Mouse (Mus musculus): Measurements from ENCODE around the gene Commd9. TPM values are rescaled to one million over a fixed set of nuclear protein-coding genes. Genes with fewer than 3 reads are reported as not detected.

The Commd9 gene
- polyA plus RNA-seq, 1 experiment = 27.6 TPM

DNA sequence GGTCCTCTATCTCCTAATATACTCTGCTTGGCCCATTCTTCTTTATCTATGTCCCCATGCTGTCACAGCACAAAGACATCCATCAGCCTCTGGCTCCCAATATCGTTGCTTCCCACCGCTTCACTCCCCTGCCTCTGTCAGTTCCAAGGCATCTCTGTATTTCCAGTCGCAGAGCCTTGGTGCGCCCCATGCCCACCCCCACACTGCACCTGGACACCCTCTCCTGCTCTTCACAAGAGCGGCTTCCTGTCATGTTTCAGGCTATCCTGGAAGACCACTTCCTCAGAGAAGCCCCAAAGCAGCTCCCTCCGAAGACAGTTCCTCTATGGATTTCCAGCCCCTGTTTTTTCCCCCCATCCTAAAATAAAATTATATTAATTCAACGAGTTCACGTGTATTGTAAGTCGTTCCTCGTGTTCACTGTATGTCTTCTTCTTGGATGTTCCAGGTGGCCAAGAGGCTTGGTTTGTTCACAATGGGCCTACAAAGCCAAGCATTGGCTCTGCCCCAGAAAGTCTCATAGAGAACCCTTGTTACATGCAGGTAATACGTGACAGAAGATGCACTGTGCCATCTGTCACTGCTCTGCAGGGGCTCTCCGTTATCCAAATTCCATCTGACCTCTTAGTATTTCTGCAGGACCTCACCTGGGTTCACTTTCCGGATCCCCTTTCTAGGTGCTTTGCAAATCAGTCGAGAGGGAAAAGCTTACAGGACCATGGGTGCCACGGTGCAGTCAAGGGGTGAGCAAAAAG, 23.5 kb downstream of the Commd9 start:
- Histone ChIP-seq H3K4me1 (ENCODE audit: control insufficient read depth, insufficient read depth, low read length) (peaks cover 5% of the 10 kb centered on the region), H3K27ac (ENCODE audit: control insufficient read depth, insufficient read depth, low read depth, low read length) (no peak overlapping the region), H3K36me3 (ENCODE audit: control insufficient read depth, insufficient read depth, low read length) (no peaks in the 10 kb centered on the region), H3K27me3 (ENCODE audit: control insufficient read depth, insufficient read depth, low read length) (no peaks in the 10 kb centered on the region), H3K4me3 (ENCODE audit: control insufficient read depth, low read depth, low read length) (no peak overlapping the region)
- TF ChIP-seq CTCF (IDR thresholded peaks at IDR 0.05; ENCODE audit: control insufficient read depth, insufficient read depth, insufficient replicate concordance, low read depth, low read length) (no peak), POLR2A (IDR thresholded peaks at IDR 0.05; ENCODE audit: control insufficient read depth, low read depth, low read length) (no peak)

DNA sequence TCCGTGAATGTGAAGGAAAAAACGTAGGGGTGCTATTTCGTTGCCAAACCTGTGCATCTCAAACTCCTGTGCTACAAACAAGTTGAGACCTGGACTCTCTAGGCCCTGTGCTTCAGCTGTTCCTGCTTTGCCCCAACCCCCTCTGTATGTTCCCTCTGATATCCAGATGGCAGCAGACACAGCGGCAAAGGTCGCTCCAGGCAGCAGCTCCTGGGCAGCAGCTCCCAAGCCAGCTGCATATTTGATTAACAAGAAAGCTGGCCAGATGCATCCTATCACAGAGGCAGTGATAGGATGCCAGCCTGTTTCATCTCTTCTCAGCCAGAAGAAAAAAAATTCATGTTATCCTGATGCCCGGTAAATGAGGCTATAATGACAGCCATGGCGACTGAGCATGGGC, 32.5 kb downstream of the Commd9 start:
- no peak overlapping the region for H3K27ac ChIP-seq (ENCODE audit: control insufficient read depth, insufficient read depth, low read depth, low read length)
- H3K4me1 ChIP-seq (ENCODE audit: control insufficient read depth, insufficient read depth, low read length) = no peaks in the 10 kb centered on the region
- H3K36me3 ChIP-seq (ENCODE audit: control insufficient read depth, insufficient read depth, low read length) = no peaks in the 10 kb centered on the region
- no peak overlapping the region for H3K4me3 ChIP-seq (ENCODE audit: control insufficient read depth, low read depth, low read length)
- H3K27me3 ChIP-seq (ENCODE audit: control insufficient read depth, insufficient read depth, low read length) = no peaks in the 10 kb centered on the region
- TF ChIP-seq CTCF (IDR thresholded peaks at IDR 0.05; ENCODE audit: control insufficient read depth, insufficient read depth, insufficient replicate concordance, low read depth, low read length) = no peak
- no peak for TF ChIP-seq POLR2A (IDR thresholded peaks at IDR 0.05; ENCODE audit: control insufficient read depth, low read depth, low read length)

GRCm38 (mm10) chr2:101920136-101920554, 34.1 kb downstream of the Commd9 start:
- no peaks in the 10 kb centered on the region for H3K4me1 ChIP-seq (ENCODE audit: control insufficient read depth, insufficient read depth, low read length)
- no peak overlapping the region for H3K27ac ChIP-seq (ENCODE audit: control insufficient read depth, insufficient read depth, low read depth, low read length)
- H3K4me3 ChIP-seq (ENCODE audit: control insufficient read depth, low read depth, low read length) = no peak overlapping the region
- no peaks in the 10 kb centered on the region for H3K27me3 ChIP-seq (ENCODE audit: control insufficient read depth, insufficient read depth, low read length)
- H3K36me3 ChIP-seq (ENCODE audit: control insufficient read depth, insufficient read depth, low read length) = no peaks in the 10 kb centered on the region
- TF ChIP-seq POLR2A (IDR thresholded peaks at IDR 0.05; ENCODE audit: control insufficient read depth, low read depth, low read length) = no peak
- no peak for TF ChIP-seq CTCF (IDR thresholded peaks at IDR 0.05; ENCODE audit: control insufficient read depth, insufficient read depth, insufficient replicate concordance, low read depth, low read length)

DNA sequence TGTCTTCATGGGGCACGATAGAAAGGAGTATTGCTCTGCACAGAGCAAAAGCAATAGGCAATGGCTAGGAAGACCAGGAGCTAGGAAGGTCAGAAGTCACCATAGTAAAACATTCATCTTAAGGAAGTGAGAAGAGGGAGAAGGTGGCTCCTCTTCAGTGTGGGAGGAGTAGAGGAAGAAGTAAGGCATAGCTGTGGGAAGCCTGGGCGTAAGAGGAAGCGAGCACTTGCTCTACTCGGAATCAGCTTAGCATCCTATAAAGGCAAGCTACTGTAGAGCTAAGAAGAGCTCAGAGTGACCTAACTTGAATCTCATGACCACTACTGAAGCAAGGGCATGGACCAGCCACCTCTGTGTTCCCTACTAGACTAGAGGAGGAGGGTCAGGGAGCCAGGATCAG, 36.3 kb downstream of the Commd9 start:
- H3K36me3 ChIP-seq (ENCODE audit: control insufficient read depth, insufficient read depth, low read length) = no peaks in the 10 kb centered on the region
- TF ChIP-seq CTCF (IDR thresholded peaks at IDR 0.05; ENCODE audit: control insufficient read depth, insufficient read depth, insufficient replicate concordance, low read depth, low read length) (no peak), POLR2A (IDR thresholded peaks at IDR 0.05; ENCODE audit: control insufficient read depth, low read depth, low read length) (no peak)
- no peaks in the 10 kb centered on the region for H3K27me3 ChIP-seq (ENCODE audit: control insufficient read depth, insufficient read depth, low read length)
- H3K27ac ChIP-seq (ENCODE audit: control insufficient read depth, insufficient read depth, low read depth, low read length) = no peak overlapping the region
- no peak overlapping the region for H3K4me3 ChIP-seq (ENCODE audit: control insufficient read depth, low read depth, low read length)
- no peaks in the 10 kb centered on the region for H3K4me1 ChIP-seq (ENCODE audit: control insufficient read depth, insufficient read depth, low read length)

DNA sequence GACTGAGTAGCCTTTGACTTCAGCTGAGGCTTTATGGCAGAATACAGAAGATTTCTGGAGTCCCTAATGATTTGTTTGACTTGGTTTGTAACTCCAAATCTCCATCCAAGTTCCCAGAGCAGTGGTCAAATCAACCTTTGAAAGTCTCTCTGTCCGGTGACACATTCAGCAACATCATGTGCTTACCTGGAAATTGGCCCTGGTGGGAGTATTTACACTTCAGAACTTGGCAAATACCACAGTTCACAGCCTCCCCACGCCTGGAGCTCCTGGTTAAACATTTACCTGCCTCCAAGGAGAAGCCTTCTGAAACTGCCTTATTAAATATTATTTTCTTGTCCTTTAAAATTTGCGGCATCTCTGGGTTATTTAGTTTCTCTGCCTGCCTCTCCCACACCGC, 37.1 kb downstream of the Commd9 start:
- TF ChIP-seq POLR2A (IDR thresholded peaks at IDR 0.05; ENCODE audit: control insufficient read depth, low read depth, low read length) (no peak), CTCF (IDR thresholded peaks at IDR 0.05; ENCODE audit: control insufficient read depth, insufficient read depth, insufficient replicate concordance, low read depth, low read length) (no peak)
- H3K4me3 ChIP-seq (ENCODE audit: control insufficient read depth, low read depth, low read length) = no peak overlapping the region
- H3K27ac ChIP-seq (ENCODE audit: control insufficient read depth, insufficient read depth, low read depth, low read length) = no peak overlapping the region
- no peaks in the 10 kb centered on the region for H3K27me3 ChIP-seq (ENCODE audit: control insufficient read depth, insufficient read depth, low read length)
- no peaks in the 10 kb centered on the region for H3K4me1 ChIP-seq (ENCODE audit: control insufficient read depth, insufficient read depth, low read length)
- H3K36me3 ChIP-seq (ENCODE audit: control insufficient read depth, insufficient read depth, low read length) = no peaks in the 10 kb centered on the region

- no peak overlapping the region for H3K4me3 ChIP-seq (ENCODE audit: control insufficient read depth, low read depth, low read length)
- no peaks in the 10 kb centered on the region for H3K36me3 ChIP-seq (ENCODE audit: control insufficient read depth, insufficient read depth, low read length)
- H3K27me3 ChIP-seq (ENCODE audit: control insufficient read depth, insufficient read depth, low read length) = no peaks in the 10 kb centered on the region
- TF ChIP-seq POLR2A (IDR thresholded peaks at IDR 0.05; ENCODE audit: control insufficient read depth, low read depth, low read length) (no peak), CTCF (IDR thresholded peaks at IDR 0.05; ENCODE audit: control insufficient read depth, insufficient read depth, insufficient replicate concordance, low read depth, low read length) (no peak)
- no peaks in the 10 kb centered on the region for H3K4me1 ChIP-seq (ENCODE audit: control insufficient read depth, insufficient read depth, low read length)
- H3K27ac ChIP-seq (ENCODE audit: control insufficient read depth, insufficient read depth, low read depth, low read length) = no peak overlapping the region
Observed at GRCm38 (mm10) chr2:101925183-101925582, 39.1 kb downstream of the Commd9 start.

- TF ChIP-seq CTCF (IDR thresholded peaks at IDR 0.05; ENCODE audit: control insufficient read depth, insufficient read depth, insufficient replicate concordance, low read depth, low read length) = no peak
- no peak for TF ChIP-seq POLR2A (IDR thresholded peaks at IDR 0.05; ENCODE audit: control insufficient read depth, low read depth, low read length)
- Histone ChIP-seq H3K27me3 (ENCODE audit: control insufficient read depth, insufficient read depth, low read length) (no peaks in the 10 kb centered on the region), H3K4me1 (ENCODE audit: control insufficient read depth, insufficient read depth, low read length) (no peaks in the 10 kb centered on the region), H3K27ac (ENCODE audit: control insufficient read depth, insufficient read depth, low read depth, low read length) (no peak overlapping the region), H3K36me3 (ENCODE audit: control insufficient read depth, insufficient read depth, low read length) (no peaks in the 10 kb centered on the region), H3K4me3 (ENCODE audit: control insufficient read depth, low read depth, low read length) (no peak overlapping the region)
Observed at GRCm38 (mm10) chr2:101925591-101926188, 39.6 kb downstream of the Commd9 start.
